Mouse (Mus musculus): Measurements from ENCODE around the gene Zfp691.

- no peak for TF ChIP-seq CTCF (IDR thresholded peaks at IDR 0.05; ENCODE audit: extremely low read depth, insufficient read depth, low read length)
- no peak for TF ChIP-seq POLR2A (IDR thresholded peaks at IDR 0.05; ENCODE audit: extremely low read depth, insufficient read depth, low read length)
Measured at GRCm38 (mm10) chr4:119128547-119128946, 45.4 kb downstream of the Zfp691 start.

All from cortical plate, adult 2 months (tissue).